Comparison of ENCODE assay signal across 29 mouse cellular contexts in genomic region chr2:58527786-58528185, GRCm38 (mm10). TPM values are rescaled to one million over a fixed set of nuclear protein-coding genes. Genes with fewer than 3 reads are reported as not detected.
A peak's percentile ranks its signal among the peaks of the same experiment; 100 is the strongest.
DNase-seq lines count a peak whose midpoint lies in the region; ATAC-seq and TF ChIP-seq lines count a peak whose summit lies in the region.
"Had no signal": no experiment of that assay in that cellular context is flagged by ENCODE, and none has a peak within 500 bp of the region (broad histone marks: within the 10 kb centered on the region; RNA-seq: fewer than 3 reads in every experiment).

No protein-coding gene starts in this region.

- peaks cover 78% of the 10 kb centered on the region for H3K4me1 ChIP-seq in heart, embryonic 12.5 days (replicated peaks)
- H3K4me1 ChIP-seq in kidney, embryonic 16.5 days (ENCODE audit: insufficient read depth, low read length), result peaks cover 53% of the 10 kb centered on the region
- H3K4me1 ChIP-seq in kidney, adult 2 months (ENCODE audit: control insufficient read depth, insufficient read depth, low read length), result peaks cover 36% of the 10 kb centered on the region

- 0 out of 2 replicates have a peak overlapping the region, but pooled peaks have one; percentile 11 for H3K27ac ChIP-seq in heart, embryonic 12.5 days (ENCODE audit: poor library complexity, severe bottlenecking)
- peak overlapping the region; percentile 16; the same call in 1 of the 2 replicates for H3K27ac ChIP-seq in kidney, embryonic 16.5 days (ENCODE audit: low read length)
- no peak overlapping the region for H3K27ac ChIP-seq in kidney, adult 2 months (ENCODE audit: insufficient read depth, low read depth, low read length)
- H3K27ac ChIP-seq: embryonic facial prominence, embryonic 12.5 days; embryonic facial prominence, embryonic 15.5 days; hindbrain, embryonic 12.5 days; hindbrain, embryonic 15.5 days had no signal

- no peak overlapping the region for H3K4me3 ChIP-seq in heart, embryonic 12.5 days
- H3K4me3 ChIP-seq in kidney, embryonic 16.5 days (ENCODE audit: low read length), result no peak overlapping the region
- H3K4me3 ChIP-seq in kidney, adult 2 months (ENCODE audit: insufficient read depth, low read depth, low read length), result no peak overlapping the region
- H3K4me3 ChIP-seq: embryonic facial prominence, embryonic 12.5 days; embryonic facial prominence, embryonic 15.5 days; hindbrain, embryonic 12.5 days; hindbrain, embryonic 15.5 days had no signal

- no peak overlapping the region for H3K9ac ChIP-seq in heart, embryonic 12.5 days
- H3K9ac ChIP-seq in kidney, embryonic 16.5 days (replicated peaks; ENCODE audit: low read length), result no peak overlapping the region
- H3K9ac ChIP-seq: embryonic facial prominence, embryonic 12.5 days; embryonic facial prominence, embryonic 15.5 days; forebrain, postnatal 0 days; hindbrain, embryonic 12.5 days; hindbrain, embryonic 15.5 days had no signal

- H3K27me3 ChIP-seq in heart, embryonic 12.5 days (replicated peaks), result no peaks in the 10 kb centered on the region
- H3K27me3 ChIP-seq in kidney, embryonic 16.5 days (ENCODE audit: insufficient read depth, low read length), result no peaks in the 10 kb centered on the region
- no peaks in the 10 kb centered on the region for H3K27me3 ChIP-seq in kidney, adult 2 months (replicated peaks; ENCODE audit: control insufficient read depth, insufficient read depth, low read length)
- H3K27me3 ChIP-seq: embryonic facial prominence, embryonic 12.5 days; embryonic facial prominence, embryonic 15.5 days; hindbrain, embryonic 12.5 days; hindbrain, embryonic 15.5 days had no signal

- H3K4me2 ChIP-seq in heart, embryonic 12.5 days, result no peak overlapping the region
- H3K4me2 ChIP-seq in kidney, embryonic 16.5 days (replicated peaks; ENCODE audit: low read depth, low read length), result no peak overlapping the region
- H3K4me2 ChIP-seq: embryonic facial prominence, embryonic 12.5 days; embryonic facial prominence, embryonic 15.5 days; hindbrain, embryonic 12.5 days; hindbrain, embryonic 15.5 days had no signal

- no peak for ATAC-seq in heart, embryonic 12.5 days (ENCODE audit: insufficient number of reproducible peaks, low FRiP score)
- ATAC-seq in kidney, embryonic 16.5 days (ENCODE audit: low FRiP score, low TSS enrichment), result no peak
- ATAC-seq: forebrain, embryonic 14.5 days; forebrain, postnatal 0 days; intestine, postnatal 0 days had no signal

- no peaks in the 10 kb centered on the region for H3K9me3 ChIP-seq in heart, embryonic 12.5 days (replicated peaks)
- H3K9me3 ChIP-seq in kidney, embryonic 16.5 days (ENCODE audit: low read length), result no peaks in the 10 kb centered on the region
- H3K9me3 ChIP-seq: embryonic facial prominence, embryonic 12.5 days; embryonic facial prominence, embryonic 15.5 days; hindbrain, embryonic 12.5 days; hindbrain, embryonic 15.5 days had no signal

- WGBS in heart, embryonic 12.5 days, result 83% methylated on average over 3 of the region's 3 CpGs
- WGBS in kidney, embryonic 16.5 days, result 90% methylated on average over 3 of the region's 3 CpGs
- 85% methylated on average over 3 of the region's 3 CpGs for WGBS in kidney, adult 2 months

- no peaks in the 10 kb centered on the region for H3K36me3 ChIP-seq in heart, embryonic 12.5 days
- no peaks in the 10 kb centered on the region for H3K36me3 ChIP-seq in kidney, embryonic 16.5 days (ENCODE audit: insufficient read depth, low read length)
- H3K36me3 ChIP-seq in kidney, adult 2 months (ENCODE audit: control insufficient read depth, insufficient read depth, low read length), result no peaks in the 10 kb centered on the region
- H3K36me3 ChIP-seq: embryonic facial prominence, embryonic 12.5 days; embryonic facial prominence, embryonic 15.5 days; hindbrain, embryonic 12.5 days; hindbrain, embryonic 15.5 days had no signal

- TF ChIP-seq CTCF in kidney, adult 2 months (conservative IDR thresholded peaks at IDR 0.05; ENCODE audit: insufficient read depth, insufficient read length, low read depth, low read length), result no peak

- DNase-seq in cerebellum, postnatal 10 days, result peak; percentile 52 to 67
- no peak for DNase-seq in cerebellum, adult 9-10 months
- no peak for DNase-seq in heart, adult 18-20 months
- no peak for DNase-seq in kidney, adult 2 months
- DNase-seq: adrenal gland, postnatal 10 days; adrenal gland, postnatal 36 days; cerebellum, adult 18-20 months; forebrain, postnatal 0 days; gastrocnemius, postnatal 25 days; heart, postnatal 10 days; kidney, adult 8-10 months had no signal

- TF ChIP-seq POLR2A in kidney, adult 2 months (IDR thresholded peaks at IDR 0.05; ENCODE audit: low read depth, low read length), result no peak

RNA-seq across cellular contexts. Expression of gene Acvr1, which starts 39.2 kb away (rescaled TPM):
- polyA plus RNA-seq in heart, embryonic 12.5 days (2016; fragmentation: Nextera tagmentation; extraction: Ambion mirVana), result 11.6 and 12.0 TPM in 2 replicates
- 10 to 100 TPM; 13.5 to 14.0 TPM for total RNA-seq in heart, adult 18-20 months (2021)
- 5.2 and 5.8 TPM in 2 replicates for polyA plus RNA-seq in kidney, embryonic 16.5 days (2015; fragmentation: Nextera tagmentation; extraction: Ambion mirVana)
- 5.6 and 6.3 TPM in 2 replicates for polyA plus RNA-seq in kidney, adult 2 months (2012; rRNA removed)

RNA-seq across cellular contexts. Expression of gene Upp2, which starts 39.3 kb away (rescaled TPM):
- polyA plus RNA-seq in heart, embryonic 12.5 days (2016; fragmentation: Nextera tagmentation; extraction: Ambion mirVana), result 7.0 and 8.0 TPM in 2 replicates
- 1 to 10 TPM; 3.4 to 4.2 TPM for total RNA-seq in heart, adult 18-20 months (2021)
- polyA plus RNA-seq in kidney, embryonic 16.5 days (2015; fragmentation: Nextera tagmentation; extraction: Ambion mirVana), result 7.6 and 8.5 TPM in 2 replicates
- 14.0 and 15.5 TPM in 2 replicates for polyA plus RNA-seq in kidney, adult 2 months (2012; rRNA removed)
- total RNA-seq: hematopoietic stem cell, adult 5-6 weeks had no signal

RNA-seq across cellular contexts. Expression of gene Gm17409, which starts 57.9 kb away (rescaled TPM):
- not detected in 2 replicates for polyA plus RNA-seq in heart, embryonic 12.5 days (2016; fragmentation: Nextera tagmentation; extraction: Ambion mirVana)
- total RNA-seq in heart, adult 18-20 months (2021), result not detected
- polyA plus RNA-seq in kidney, embryonic 16.5 days (2015; fragmentation: Nextera tagmentation; extraction: Ambion mirVana), result not detected in 2 replicates
- not detected in 2 replicates for polyA plus RNA-seq in kidney, adult 2 months (2012; rRNA removed)
- total RNA-seq: adrenal gland, adult 18-20 months; adrenal gland, postnatal 10 days; adrenal gland, postnatal 36 days; common myeloid progenitor, adult 5-6 weeks; ES-E14; forebrain, postnatal 0 days; gastrocnemius, adult 8-10 months; gastrocnemius, postnatal 25 days; heart, postnatal 10 days; hematopoietic stem cell, adult 5-6 weeks had no signal
- polyA plus RNA-seq: embryonic facial prominence, embryonic 12.5 days; embryonic facial prominence, embryonic 15.5 days; forebrain, embryonic 11.5 days; forebrain, embryonic 14.5 days; forebrain, postnatal 0 days; frontal cortex, adult 2 months; gonadal fat pad, adult 2 months; heart, embryonic 14.5 days; hindbrain, embryonic 12.5 days; hindbrain, embryonic 15.5 days; intestine, embryonic 14.5 days; intestine, postnatal 0 days had no signal

Comparison
In these comparisons a context has a peak if more than half of its experiments do, and no peak if none do; other contexts are left out.
1. DNase-seq: peak in cerebellum, postnatal 10 days (2 of 2); none in cerebellum, adult 9-10 months (single experiment), heart, adult 18-20 months (0 of 2) and kidney, adult 2 months (single experiment).